In genomic region chr3:116327001-116327615, GRCm38 (mm10) we compare ENCODE assay signal across 8 mouse cellular contexts.
DNase-seq lines count a peak whose midpoint lies in the region; ATAC-seq and TF ChIP-seq lines count a peak whose summit lies in the region.

No protein-coding gene starts in this region.

- no peaks in the 10 kb centered on the region for H3K9me3 ChIP-seq in hindbrain, embryonic 14.5 days (ENCODE audit: control insufficient read depth, low read length)

- no peak overlapping the region for H3K27ac ChIP-seq in hindbrain, embryonic 14.5 days

- peak; percentile 82 for ATAC-seq in Patski
- peak; percentile 85 for ATAC-seq in hindbrain, embryonic 14.5 days (ENCODE audit: low FRiP score)

- no peaks in the 10 kb centered on the region; the same call in 1 of the 2 replicates for H3K36me3 ChIP-seq in hindbrain, embryonic 14.5 days (replicated peaks; ENCODE audit: control insufficient read depth, insufficient read depth)

- peak overlapping the region; percentile 54 for H3K4me2 ChIP-seq in hindbrain, embryonic 14.5 days (replicated peaks)

- peak; percentile 99 for TF ChIP-seq CTCF in Patski (IDR thresholded peaks at IDR 0.05)

- WGBS in hindbrain, embryonic 14.5 days, result 7% methylated on average over 23 of the region's 23 CpGs

- peaks cover 11% of the 10 kb centered on the region for H3K4me1 ChIP-seq in hindbrain, embryonic 14.5 days (replicated peaks; ENCODE audit: control insufficient read depth, insufficient read depth, low read length)

- H3K9ac ChIP-seq in hindbrain, embryonic 14.5 days, result peak overlapping the region; percentile 45

- no peaks in the 10 kb centered on the region for H3K27me3 ChIP-seq in Patski
- no peaks in the 10 kb centered on the region for H3K27me3 ChIP-seq in hindbrain, embryonic 14.5 days (ENCODE audit: control insufficient read depth, insufficient read depth, low read length)

- CTCF ChIA-PET in Patski (lab: Charles Lee), result interaction anchor here (0.6 to 6.0 kb wide), 64 partner anchors 8 to 426 kb away, joined by 3 to 99 read pairs (median 4); partner anchors contain the start of genes Cdc14a, Dbt and Gpr88

- in situ Hi-C loops in Patski (cut with MboI; ENCODE audit: low pct_unique_long_range_greater_than_20kb), result loop anchor here (5.0 kb wide), 3 partner anchors 120 to 420 kb away; no protein-coding TSS in a partner anchor

- peak overlapping the region; percentile 21 for H3K4me3 ChIP-seq in hindbrain, embryonic 14.5 days (replicated peaks; ENCODE audit: low read length)

- POLR2A ChIA-PET in Patski (lab: Charles Lee), result interaction anchor here (1.0 to 1.6 kb wide), 5 partner anchors 13 to 298 kb away, joined by 3 to 6 read pairs (median 5); no protein-coding TSS in a partner anchor

- DNase-seq in Patski (ENCODE audit: low read depth, low spot score), result peak; percentile 47
- DNase-seq in cerebellum, postnatal 10 days, result peak; percentile 94 to 95
- peak; percentile 86 to 90 for DNase-seq in frontal cortex, postnatal 14 days (ENCODE audit: low spot score in 2 of 2)
- DNase-seq in hindbrain, embryonic 14.5 days (ENCODE audit: low spot score), result peak; percentile 90
- peak; percentile 86 to 88 for DNase-seq in layer of hippocampus, postnatal 36 days
- DNase-seq in lung, postnatal 25 days (ENCODE audit: low spot score), result peak; percentile 84
- DNase-seq in retina, postnatal 7 days (ENCODE audit: low read depth, low spot score), result peak; percentile 64
- peak; percentile 70 to 79 for DNase-seq in urinary bladder, adult 18-20 months (ENCODE audit: low spot score in 2 of 2)
